Mouse (Mus musculus): ENCODE results near the gene Luc7l.
"Not testable (repeated sequence)": the region's sequence is repeated elsewhere in the genome, so short reads cannot be mapped to it uniquely, and the experiment has no call there.

GRCm38 (mm10) chr17:26269577-26269976, 16.9 kb downstream of the Luc7l start:
- not testable (repeated sequence) for TF ChIP-seq POLR2A (IDR thresholded peaks at IDR 0.05; ENCODE audit: borderline replicate concordance, control insufficient read depth, low read depth, low read length); CTCF (IDR thresholded peaks at IDR 0.05; ENCODE audit: control insufficient read depth, insufficient read depth, low read length)

All from bone marrow, adult 2 months (tissue).